Mouse (Mus musculus) retina, postnatal 1 day (tissue): ENCODE data around the gene Myo1b.
A peak's percentile ranks its signal among the peaks of the same experiment; 100 is the strongest.

Experiments
- DNase-seq: peaks from one replicate; pipeline ENCODE4 v3.0.0-alpha.2; 2012

Gene Myo1b

GRCm38 (mm10) chr1:51915576-51916156, at the start of gene Myo1b:
Gene Myo1b, minus strand, starts transcription at chr1:51916071.
- peak; percentile 79 for DNase-seq

DNA sequence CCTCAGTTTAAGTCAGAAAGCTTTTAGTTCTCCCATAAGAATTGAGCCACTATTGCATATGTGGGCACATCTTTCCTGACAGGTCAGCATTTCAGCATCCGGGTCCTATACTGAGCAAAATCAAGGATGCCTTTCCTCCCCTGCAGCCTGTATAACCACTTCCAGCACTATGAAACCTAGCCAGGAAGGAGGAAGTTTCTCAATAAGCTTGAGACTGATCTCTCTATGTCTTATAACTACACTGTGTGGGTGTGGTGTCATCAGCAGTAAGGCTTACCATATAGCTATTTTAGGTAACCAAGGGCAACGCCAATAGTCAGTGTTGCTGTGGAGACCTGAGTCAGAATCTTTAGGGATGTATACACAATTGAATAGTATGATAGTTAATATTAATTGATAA, 48.8 kb upstream of the Myo1b start:
- DNase-seq, result no peak

GRCm38 (mm10) chr1:51947116-51947515, 31.2 kb upstream of the Myo1b start:
- no peak for DNase-seq

DNA sequence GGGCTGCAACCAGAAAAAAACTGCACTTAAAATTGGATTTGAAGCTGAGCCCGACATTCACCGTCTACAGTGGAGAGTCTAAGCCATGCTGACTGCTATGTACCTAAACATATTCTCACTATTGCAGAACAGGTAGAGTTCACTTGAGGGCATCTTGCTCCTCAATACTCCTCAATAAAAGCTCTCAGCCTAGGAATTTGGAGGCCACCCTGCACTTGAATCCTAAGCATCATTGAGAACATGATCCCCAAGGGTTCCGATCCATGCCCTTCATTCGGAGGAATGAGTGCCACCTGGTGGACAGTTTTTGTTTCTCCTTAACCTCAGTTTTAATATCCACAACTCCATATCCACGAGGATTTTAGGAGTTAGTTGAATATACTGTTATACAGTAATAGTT, 28.9 kb upstream of the Myo1b start:
- peak; percentile 78 for DNase-seq

- no peak for DNase-seq
Observed at GRCm38 (mm10) chr1:51938357-51938756, 22.5 kb upstream of the Myo1b start.

DNA sequence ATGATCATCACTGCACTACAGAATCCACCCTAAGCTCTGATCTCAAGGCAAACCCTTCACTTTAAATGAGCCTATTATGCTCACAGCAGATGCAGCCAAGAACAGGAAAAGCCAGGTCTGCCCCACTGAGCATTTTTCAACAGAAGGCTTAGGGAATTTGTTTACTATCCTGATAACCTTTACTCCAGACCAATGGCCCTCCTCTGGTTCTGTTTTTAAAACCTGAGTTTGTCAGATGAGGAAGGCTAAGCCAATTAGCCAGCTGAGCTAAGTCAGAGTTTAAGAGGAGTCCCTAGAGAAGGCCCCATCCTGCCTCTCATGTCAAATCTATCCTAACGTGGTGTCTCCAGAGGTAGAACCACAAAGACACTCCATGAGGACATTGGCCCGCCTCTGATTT, 19.1 kb upstream of the Myo1b start:
- no peak for DNase-seq

DNA sequence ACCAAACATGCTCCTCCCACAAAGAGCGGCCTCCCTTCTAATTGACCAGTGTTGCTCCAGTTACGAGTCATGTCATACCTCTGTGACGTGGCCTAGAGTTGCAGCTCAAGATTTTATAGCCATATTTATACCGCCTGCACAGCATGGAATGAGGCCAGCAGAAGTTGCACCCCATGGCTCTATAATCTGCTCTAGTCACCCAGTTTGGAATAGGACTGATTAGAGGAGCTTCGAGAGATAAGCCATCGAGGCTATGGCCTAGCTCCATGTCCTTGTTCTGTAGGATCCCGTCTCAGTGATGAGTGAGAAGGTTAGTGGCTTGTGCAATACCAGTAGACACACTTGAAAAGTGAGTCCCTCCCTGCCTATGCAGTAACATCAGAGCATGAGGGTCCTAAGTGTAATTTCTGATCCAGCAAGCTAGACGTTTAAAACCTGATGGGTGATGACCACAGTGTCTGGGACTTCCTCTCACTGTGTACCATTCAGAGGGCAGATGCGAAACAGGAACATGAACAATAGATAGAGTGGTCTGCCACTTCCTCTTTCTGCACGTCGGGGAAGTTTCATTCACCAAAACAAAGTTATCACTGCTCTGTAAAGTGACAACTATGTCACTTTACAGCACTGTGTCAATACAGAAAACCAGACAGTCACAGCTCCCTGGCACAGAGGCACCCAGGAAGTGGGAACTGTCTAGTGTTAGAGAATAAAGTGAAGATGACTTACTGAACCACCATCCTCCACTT, 18.5 kb upstream of the Myo1b start:
- no peak for DNase-seq

DNA sequence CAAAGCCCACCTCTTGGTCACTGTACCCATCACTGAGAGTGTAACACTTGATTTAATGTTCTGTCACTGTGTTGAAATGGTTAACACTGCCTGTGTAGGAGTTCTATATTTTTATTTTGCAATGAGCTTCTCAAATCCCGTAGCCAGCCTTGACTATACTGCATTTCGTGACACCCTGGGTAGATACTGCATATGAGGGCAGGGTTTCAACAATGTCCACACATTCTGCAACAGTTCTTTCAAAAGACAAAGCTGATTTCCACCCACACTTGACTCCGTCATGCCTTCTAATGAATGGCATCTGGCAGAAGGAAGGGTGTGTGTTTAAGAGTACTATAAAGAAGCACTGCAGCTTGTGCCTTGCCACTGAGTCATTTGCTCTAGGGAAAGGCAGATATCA, 17.0 kb upstream of the Myo1b start:
- DNase-seq, result no peak

GRCm38 (mm10) chr1:51931561-51931960, 15.7 kb upstream of the Myo1b start:
- DNase-seq, result no peak

- DNase-seq, result no peak
Observed at GRCm38 (mm10) chr1:51930584-51930983, 14.7 kb upstream of the Myo1b start.

- DNase-seq, result no peak
Observed at GRCm38 (mm10) chr1:51929557-51929956, 13.7 kb upstream of the Myo1b start.

GRCm38 (mm10) chr1:51922820-51923219, 6.9 kb upstream of the Myo1b start:
- DNase-seq, result peak; percentile 49

DNA sequence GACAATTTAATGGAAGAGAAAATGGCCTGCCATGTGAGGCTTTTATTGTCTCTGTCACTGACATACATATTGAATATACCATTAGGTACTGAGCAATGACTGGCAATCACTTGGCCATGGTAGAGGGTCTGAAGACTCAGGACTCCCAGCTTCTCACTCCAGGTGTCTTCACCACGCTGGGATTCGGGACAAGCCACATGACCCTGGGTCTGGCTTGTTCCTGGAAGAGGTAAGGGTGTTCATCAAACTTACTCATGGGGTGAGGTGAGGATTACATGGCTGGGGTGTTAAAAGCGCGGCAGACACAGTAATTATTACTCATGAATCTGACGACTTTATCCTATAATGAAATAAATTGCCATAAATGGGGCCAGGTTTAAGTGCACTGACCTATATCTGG, 405 bp upstream of the Myo1b start:
- DNase-seq, result no peak

GRCm38 (mm10) chr1:51915051-51915575, 758 bp downstream of the Myo1b start:
- peak; percentile 91 for DNase-seq

GRCm38 (mm10) chr1:51914095-51914494, 1.8 kb downstream of the Myo1b start:
- DNase-seq, result no peak

DNA sequence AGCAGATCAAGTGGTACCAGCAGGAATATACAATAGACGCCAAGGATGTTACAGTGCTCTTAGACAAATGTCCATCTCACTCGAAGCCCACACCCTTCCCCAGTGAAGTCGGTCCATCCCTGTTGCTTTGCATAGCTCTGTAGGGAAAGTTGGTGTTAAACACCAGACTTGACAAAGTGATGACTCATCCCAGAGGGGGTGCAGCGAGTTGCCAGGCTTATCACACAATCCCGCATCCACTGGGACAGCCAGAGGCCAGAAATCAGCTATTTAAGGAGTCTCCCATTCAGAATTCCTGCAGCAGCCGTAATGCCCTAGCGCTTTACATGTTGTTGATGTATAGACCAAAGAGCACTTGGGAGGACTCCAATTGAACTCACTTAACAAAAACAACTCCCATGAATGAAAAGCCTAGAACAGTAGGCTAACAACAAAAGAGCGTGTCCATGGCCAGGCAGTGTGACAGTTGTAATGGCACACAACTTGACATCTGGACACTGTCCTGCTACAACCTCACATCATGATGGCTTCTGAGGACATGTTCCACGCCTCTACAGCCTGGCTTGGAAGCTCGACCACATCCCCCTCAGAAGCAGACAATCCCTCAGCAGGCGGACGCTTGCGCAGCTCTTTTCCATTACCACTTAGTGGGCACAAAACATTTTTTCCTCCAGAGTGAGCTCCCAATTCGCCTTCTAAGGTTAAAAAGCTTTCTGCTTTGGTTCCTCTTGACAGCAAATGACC, 2.6 kb downstream of the Myo1b start:
- no peak for DNase-seq

- DNase-seq, result no peak
Observed at GRCm38 (mm10) chr1:51911331-51911730, 4.5 kb downstream of the Myo1b start.

DNA sequence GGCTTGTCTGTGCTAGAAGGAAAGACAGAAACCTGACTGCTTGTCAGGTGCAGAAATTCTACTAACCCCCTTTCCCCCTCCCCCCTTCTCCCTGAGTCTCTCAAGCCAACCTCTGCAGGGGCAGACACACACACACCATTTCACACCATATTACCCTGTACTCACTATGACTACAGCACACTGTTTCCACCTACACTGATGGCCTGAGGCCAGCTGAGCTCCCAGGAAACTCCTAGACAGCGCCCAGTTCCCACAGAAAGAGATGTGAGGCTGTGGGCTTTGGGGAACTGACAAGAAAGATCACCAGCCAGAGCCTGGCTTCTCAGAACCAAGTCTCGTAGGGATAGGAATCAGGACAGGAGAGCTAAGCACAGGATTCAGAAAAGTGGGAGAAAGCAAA, 6.7 kb downstream of the Myo1b start:
- peak; percentile 29 for DNase-seq

DNA sequence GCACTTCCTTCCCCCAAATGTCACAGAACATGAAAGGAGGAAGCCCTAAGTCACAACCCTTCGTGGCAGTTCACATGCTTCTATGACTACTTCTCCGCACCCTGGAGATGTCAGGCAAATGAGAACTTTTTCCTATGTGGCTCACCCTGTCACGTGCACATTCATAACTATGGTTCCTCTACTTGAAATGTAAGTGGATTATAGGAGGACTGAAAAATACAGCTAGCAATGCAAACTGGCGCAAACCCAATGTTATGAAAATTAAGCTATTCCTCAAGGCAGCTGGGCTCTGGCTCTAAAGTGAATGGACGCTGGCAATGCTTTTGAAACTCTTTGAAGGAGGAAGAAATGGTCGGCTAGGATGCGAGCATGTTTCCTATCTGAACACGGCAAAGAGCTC, 8.1 kb downstream of the Myo1b start:
- no peak for DNase-seq

DNA sequence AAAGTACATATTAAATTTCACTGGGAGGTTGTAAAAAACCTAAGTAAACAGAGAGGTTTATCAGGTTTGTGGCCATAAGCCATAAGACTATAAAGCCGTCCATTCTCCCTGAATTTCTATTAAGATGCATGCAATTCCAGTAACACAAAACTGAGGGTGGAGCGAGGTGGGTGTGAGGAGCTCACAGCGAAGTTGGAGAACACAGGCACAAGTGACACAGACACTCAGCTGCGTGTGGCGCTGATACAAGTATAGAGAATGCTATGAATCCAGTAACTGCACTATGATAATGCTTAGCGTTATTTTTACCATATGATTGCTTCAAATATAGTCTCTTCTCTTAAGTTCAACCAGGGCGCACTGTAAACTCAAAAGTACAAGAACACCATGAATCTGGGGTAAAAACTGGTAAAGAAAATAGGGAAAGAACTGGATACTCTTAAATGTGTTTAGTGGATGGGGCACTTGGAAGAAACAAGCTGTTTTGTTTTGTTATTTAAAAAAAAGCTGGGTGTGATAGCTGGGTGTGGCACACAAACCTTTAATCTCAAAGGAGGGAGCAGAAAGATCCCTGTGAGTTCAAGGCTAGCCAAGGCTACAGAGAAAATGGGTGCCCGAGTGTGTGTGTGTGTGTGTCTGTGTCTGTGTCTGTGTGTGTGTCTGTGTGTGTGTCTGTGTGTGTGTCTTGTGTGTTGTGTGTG, 9.5 kb downstream of the Myo1b start:
- no peak for DNase-seq

DNA sequence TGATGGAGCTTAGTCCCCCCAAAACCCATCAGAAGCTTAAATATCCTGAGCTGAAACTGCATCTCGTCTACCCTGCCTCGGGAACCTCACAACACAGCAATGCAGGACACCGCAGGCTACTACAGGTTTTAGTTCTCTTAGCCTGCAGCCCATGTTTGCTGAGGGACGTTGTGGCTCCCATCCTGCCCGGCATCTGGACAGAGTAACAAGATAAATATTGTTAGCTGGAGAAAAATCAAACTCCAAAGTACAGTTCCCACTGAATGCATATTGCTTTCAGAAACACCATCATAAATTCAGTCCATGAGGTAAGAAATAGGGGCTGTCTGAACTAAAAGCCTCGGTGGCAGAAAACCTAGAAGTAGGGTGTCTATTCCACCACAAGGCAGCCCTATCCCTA, 10.8 kb downstream of the Myo1b start:
- no peak for DNase-seq

- no peak for DNase-seq
Observed at GRCm38 (mm10) chr1:51897160-51897572, 18.7 kb downstream of the Myo1b start.

DNA sequence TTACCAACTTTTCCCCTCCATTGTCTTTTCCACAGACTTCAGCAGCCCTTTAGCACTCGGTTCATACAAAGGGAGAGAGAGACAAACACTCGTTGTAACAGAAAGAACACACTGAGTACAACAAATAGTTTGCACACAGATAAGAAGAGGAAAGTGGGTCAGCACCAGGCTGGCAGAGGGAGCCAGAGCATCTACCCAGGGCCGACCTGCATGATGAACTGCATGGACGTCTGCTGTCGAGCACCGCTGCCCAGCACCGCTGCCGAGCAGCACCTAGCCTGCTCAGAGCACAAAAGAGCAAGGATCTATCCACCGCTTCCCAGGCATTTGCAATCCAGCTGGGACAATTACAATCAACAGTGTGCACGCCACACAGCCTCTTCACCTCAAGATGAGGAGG, 19.9 kb downstream of the Myo1b start:
- no peak for DNase-seq
